Mouse (Mus musculus): ENCODE measurements at regions not wholly inside any gene's neighbourhood (a gene's known extent, or its start where the extent isn't known, plus 50 kb on each side); places are given as distances from the start of the nearest gene placed in this dataset.
A peak's percentile ranks its signal among the peaks of the same experiment; 100 is the strongest.

- WGBS, result 7% methylated on average over 14 of the region's 14 CpGs
- Histone ChIP-seq H3K4me1 (peaks cover 8% of the 10 kb centered on the region), H3K9ac (no peak overlapping the region), H3K9me3 (no peaks in the 10 kb centered on the region), H3K4me2 (replicated peaks) (peak overlapping the region; percentile 16; the same call in 1 of the 2 replicates), H3K27ac (no peak overlapping the region), H3K36me3 (no peaks in the 10 kb centered on the region), H3K4me3 (no peak overlapping the region), H3K27me3 (no peaks in the 10 kb centered on the region)
- ATAC-seq (ENCODE audit: insufficient number of reproducible peaks, insufficient read depth, low FRiP score, low TSS enrichment), result no peak
Measured at GRCm38 (mm10) chr19:23507256-23507851, 59.1 kb upstream of the Mamdc2 start.

Data from embryonic facial prominence, embryonic 12.5 days (tissue).